Comparison of ENCODE assay signal across 25 mouse cellular contexts in the genomic region with DNA sequence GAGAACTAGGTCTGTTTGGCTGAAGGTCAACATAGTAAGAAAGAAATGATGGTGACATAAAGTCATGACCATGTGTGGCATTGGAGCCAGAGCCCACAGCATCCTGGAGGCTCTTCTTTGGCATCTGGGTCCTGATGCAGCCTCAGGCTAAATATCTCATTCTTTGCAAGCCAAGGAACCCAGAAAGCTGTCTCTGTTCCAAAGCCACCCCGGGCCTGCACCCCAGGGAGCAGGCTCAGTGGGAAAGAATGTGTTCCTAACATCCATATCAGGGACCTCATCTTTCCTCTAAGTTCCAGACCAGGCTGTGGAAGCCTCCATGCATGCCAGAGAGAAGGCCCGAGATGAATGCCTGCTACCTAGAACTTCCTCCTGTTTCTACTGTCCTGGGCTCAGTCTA.
A peak's percentile ranks its signal among the peaks of the same experiment; 100 is the strongest.
DNase-seq lines count a peak whose midpoint lies in the region; ATAC-seq and TF ChIP-seq lines count a peak whose summit lies in the region.
"Had no signal": no experiment of that assay in that cellular context is flagged by ENCODE, and none has a peak within 500 bp of the region (broad histone marks: within the 10 kb centered on the region; RNA-seq: fewer than 3 reads in every experiment).

No protein-coding gene starts in this region.

- H3K79me2 ChIP-seq in heart, adult 2 months (replicated peaks; ENCODE audit: control insufficient read depth, insufficient read depth, low read length): no peaks in the 10 kb centered on the region

- no peak for TF ChIP-seq POLR2A in heart, adult 2 months (IDR thresholded peaks at IDR 0.05; ENCODE audit: insufficient read depth, low read depth, low read length)

- H3K27ac ChIP-seq in heart, adult 2 months: no peak overlapping the region
- no peak overlapping the region for H3K27ac ChIP-seq in hindbrain, embryonic 16.5 days (ENCODE audit: low read depth, low read length)

- H3K4me1 ChIP-seq in heart, adult 2 months (ENCODE audit: control insufficient read depth, insufficient read depth, low read length): no peaks in the 10 kb centered on the region
- H3K4me1 ChIP-seq in hindbrain, embryonic 16.5 days (ENCODE audit: control insufficient read depth, insufficient read depth, low read depth, low read length): no peaks in the 10 kb centered on the region

- no peak for ATAC-seq in hindbrain, embryonic 16.5 days
- ATAC-seq: activated CD4-positive, CD25-positive, alpha-beta regulatory T cell, adult 4 months; CD4-positive, CD25-positive, alpha-beta regulatory T cell, adult 4 months; Patski had no signal

- intact Hi-C loops in heart, adult 2 months (cut with DNase I): no loop called here

- no peak for TF ChIP-seq EP300 in heart, adult 2 months (IDR thresholded peaks at IDR 0.05; ENCODE audit: insufficient read depth, low read depth, low read length)

- H3K9ac ChIP-seq in heart, adult 2 months (ENCODE audit: low read depth, low read length): no peak overlapping the region
- H3K9ac ChIP-seq in hindbrain, embryonic 16.5 days (ENCODE audit: low read depth, low read length): no peak overlapping the region

- no peak overlapping the region for H3K4me3 ChIP-seq in heart, adult 2 months
- H3K4me3 ChIP-seq in hindbrain, embryonic 16.5 days (ENCODE audit: low read length): no peak overlapping the region

- no peak for TF ChIP-seq CTCF in heart, adult 2 months (IDR thresholded peaks at IDR 0.05)

- H3K9me3 ChIP-seq in hindbrain, embryonic 16.5 days (ENCODE audit: control insufficient read depth, low read length): no peaks in the 10 kb centered on the region
- H3K9me3 ChIP-seq: G1E had no signal

- WGBS in heart, adult 2 months: 64% methylated on average over 2 of the region's 2 CpGs
- WGBS in hindbrain, embryonic 16.5 days: 90% methylated on average over 2 of the region's 2 CpGs

- DNase-seq in heart, adult 11 months: peak; percentile 85
- DNase-seq in heart, adult 2 months: no peak
- DNase-seq in 3134 (ENCODE audit: extremely low read depth, insufficient read length, low spot score) (peak; percentile 81), 3T3-L1 (ENCODE audit: low read depth, low spot score) (peak; percentile 35)
- peak; percentile 39 for DNase-seq in Muller cell, postnatal 12 days (ENCODE audit: inconsistent ontology term)
- no peak for DNase-seq in right cerebral cortex, postnatal 10 days (ENCODE audit: low spot score in 2 of 2)
- DNase-seq in ovary, postnatal 10 days (ENCODE audit: low spot score): no peak
- DNase-seq: adrenal gland, adult 2 months; adrenal gland, adult 8-10 months; adrenal gland, postnatal 10 days; adrenal gland, postnatal 14 days; adrenal gland, postnatal 25 days; adrenal gland, postnatal 36 days; B cell, adult 2 months; cerebellum, adult 11 months; cerebellum, adult 11-12 months; cerebellum, adult 18-20 months; cerebellum, adult 2 months; cerebellum, adult 8-10 months had no signal

- no peak overlapping the region for H3K4me2 ChIP-seq in hindbrain, embryonic 16.5 days (ENCODE audit: low read length)

- H3K36me3 ChIP-seq in heart, adult 2 months (ENCODE audit: control insufficient read depth, insufficient read depth, low read length): no peaks in the 10 kb centered on the region
- H3K36me3 ChIP-seq in hindbrain, embryonic 16.5 days (ENCODE audit: control insufficient read depth, insufficient read depth, low read length): no peaks in the 10 kb centered on the region
- H3K36me3 ChIP-seq: G1E had no signal

- no peaks in the 10 kb centered on the region for H3K27me3 ChIP-seq in heart, adult 2 months (ENCODE audit: control insufficient read depth, insufficient read depth, low read length)
- H3K27me3 ChIP-seq in hindbrain, embryonic 16.5 days (replicated peaks; ENCODE audit: control insufficient read depth, insufficient read depth, low read length): no peaks in the 10 kb centered on the region
- H3K27me3 ChIP-seq: CH12.LX, Patski had no signal

Comparison
In these comparisons a context has a peak if more than half of its experiments do, and no peak if none do; other contexts are left out.
1. DNase-seq: peak in heart, adult 11 months (single experiment), 3134 (single experiment), 3T3-L1 (single experiment) and Muller cell, postnatal 12 days (single experiment); none in heart, adult 2 months (0 of 2), right cerebral cortex, postnatal 10 days (0 of 2) and ovary, postnatal 10 days (single experiment).